Comparison of ENCODE assay signal across 8 mouse cellular contexts in the genomic region with DNA sequence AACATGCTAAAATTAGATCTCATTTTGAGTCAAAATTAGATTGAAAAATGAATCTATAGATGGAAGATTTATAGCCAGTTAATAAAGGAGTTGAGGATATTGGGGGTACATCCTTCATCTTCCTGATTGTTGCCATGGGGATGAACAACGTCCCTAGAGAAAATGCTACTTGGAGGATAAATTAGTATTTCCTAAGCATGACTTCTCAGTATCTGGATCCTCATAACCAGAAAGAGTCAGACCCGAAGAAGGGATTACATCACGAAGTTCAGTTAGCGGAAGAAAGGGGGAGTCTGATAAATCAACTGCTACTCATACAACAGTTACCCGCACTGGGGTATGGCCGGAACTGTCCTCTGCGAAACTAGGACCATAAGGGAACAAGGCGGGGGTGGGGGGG. TPM values are rescaled to one million over a fixed set of nuclear protein-coding genes. Genes with fewer than 3 reads are reported as not detected.
DNase-seq lines count a peak whose midpoint lies in the region; ATAC-seq and TF ChIP-seq lines count a peak whose summit lies in the region.
"Had no signal": no experiment of that assay in that cellular context is flagged by ENCODE, and none has a peak within 500 bp of the region (broad histone marks: within the 10 kb centered on the region; RNA-seq: fewer than 3 reads in every experiment).

No protein-coding gene starts in this region.

- TF ChIP-seq CTCF in G1E (IDR thresholded peaks at IDR 0.05; ENCODE audit: low read depth, low read length) = no peak

- H3K4me1 ChIP-seq in G1E (ENCODE audit: insufficient read depth, low read depth, low read length) = peaks cover 27% of the 10 kb centered on the region
- H3K4me1 ChIP-seq in hindbrain, embryonic 12.5 days = peaks cover 18% of the 10 kb centered on the region
- H3K4me1 ChIP-seq in megakaryocyte, embryonic 14.5 days = peaks cover 29% of the 10 kb centered on the region

- peaks cover 13% of the 10 kb centered on the region for H3K36me3 ChIP-seq in G1E (replicated peaks)
- no peaks in the 10 kb centered on the region for H3K36me3 ChIP-seq in hindbrain, embryonic 12.5 days
- no peaks in the 10 kb centered on the region for H3K36me3 ChIP-seq in megakaryocyte, embryonic 14.5 days (replicated peaks; ENCODE audit: low read length)

- DNase-seq in 416B (ENCODE audit: low read depth) (peak; percentile 83), G1E (ENCODE audit: low spot score) (peak; percentile 21)
- no peak for DNase-seq in left cerebral cortex, postnatal 36 days (ENCODE audit: low spot score in 2 of 2)
- DNase-seq in right cerebral cortex, postnatal 14 days = no peak
- DNase-seq in left cerebral cortex, adult 11 months (ENCODE audit: low spot score) = no peak

- peak overlapping the region; percentile 97 for H3K4me2 ChIP-seq in hindbrain, embryonic 12.5 days (replicated peaks)

- H3K9ac ChIP-seq in hindbrain, embryonic 12.5 days = no peak overlapping the region

- ATAC-seq in G1E (ENCODE audit: extremely low read depth, insufficient number of reproducible peaks, low FRiP score, poor library complexity, severe bottlenecking) = no peak
- ATAC-seq in hindbrain, embryonic 12.5 days (ENCODE audit: low FRiP score) = no peak; the same call in 1 of the 2 replicates

- no peak overlapping the region for H3K27ac ChIP-seq in hindbrain, embryonic 12.5 days

- peak overlapping the region; percentile 92; the same call in 1 of the 2 replicates for H3K4me3 ChIP-seq in G1E (ENCODE audit: low read depth, low read length)
- no peak overlapping the region for H3K4me3 ChIP-seq in hindbrain, embryonic 12.5 days
- H3K4me3 ChIP-seq in megakaryocyte, embryonic 14.5 days (replicated peaks) = peak overlapping the region; percentile 93

- H3K27me3 ChIP-seq in G1E (ENCODE audit: insufficient read depth, low read length) = peaks cover 8% of the 10 kb centered on the region; the same call in 1 of the 2 replicates
- H3K27me3 ChIP-seq in hindbrain, embryonic 12.5 days = no peaks in the 10 kb centered on the region
- peaks cover 4% of the 10 kb centered on the region for H3K27me3 ChIP-seq in megakaryocyte, embryonic 14.5 days (replicated peaks)

- 0 out of 2 replicates have a peak, but pooled peaks cover 4% of the 10 kb centered on the region for H3K9me3 ChIP-seq in G1E (replicated peaks)
- H3K9me3 ChIP-seq in hindbrain, embryonic 12.5 days (replicated peaks) = no peaks in the 10 kb centered on the region
- peaks cover 8% of the 10 kb centered on the region; the same call in 1 of the 2 replicates for H3K9me3 ChIP-seq in megakaryocyte, embryonic 14.5 days

- intact Hi-C loops in left cerebral cortex, postnatal 36 days (cut with DNase I) = no loop called here

- WGBS in hindbrain, embryonic 12.5 days = 58% methylated on average over 8 of the region's 8 CpGs

RNA-seq across cellular contexts. Expression of a gene that starts 0.4 kb away (rescaled TPM):
- total RNA-seq in G1E (2014; fragmentation: Nextera tagmentation) (not detected in 2 replicates), G1E (2017) (0.11 TPM in 1 of 2 replicates, not detected in the other)
- polyA plus RNA-seq in G1E (2012) = not detected in 2 replicates
- polyA plus RNA-seq in hindbrain, embryonic 12.5 days (2016; fragmentation: Nextera tagmentation; extraction: Ambion mirVana) = not detected in 2 replicates
- polyA plus RNA-seq in megakaryocyte, embryonic 14.5 days (2012; ENCODE audit: insufficient read depth, low replicate concordance) = not detected in 2 replicates
- total RNA-seq in left cerebral cortex, postnatal 36 days (2021) = not detected
- total RNA-seq: gastrocnemius, adult 8-10 months had no signal

RNA-seq across cellular contexts. Expression of a gene that starts 0.6 kb away (rescaled TPM):
- total RNA-seq in G1E (2014; fragmentation: Nextera tagmentation) = 26.7 and 30.2 TPM in 2 replicates
- total RNA-seq in G1E (2017) = 5.3 and 6.0 TPM in 2 replicates
- 24.9 and 26.2 TPM in 2 replicates for polyA plus RNA-seq in G1E (2012)
- 24.6 and 26.4 TPM in 2 replicates for polyA plus RNA-seq in hindbrain, embryonic 12.5 days (2016; fragmentation: Nextera tagmentation; extraction: Ambion mirVana)
- 9.9 and 12.4 TPM in 2 replicates for polyA plus RNA-seq in megakaryocyte, embryonic 14.5 days (2012; ENCODE audit: insufficient read depth, low replicate concordance)
- 10 to 100 TPM; 43.2 to 45.2 TPM for total RNA-seq in left cerebral cortex, postnatal 36 days (2021)

RNA-seq across cellular contexts. Expression of a gene that starts 3.2 kb away (rescaled TPM):
- total RNA-seq in G1E (2014; fragmentation: Nextera tagmentation) (2.9 TPM in 1 of 2 replicates, not detected in the other), G1E (2017) (0.33 and 0.41 TPM in 2 replicates)
- polyA plus RNA-seq in G1E (2012) = 0.11 TPM in 1 of 2 replicates, not detected in the other
- 1.8 and 2.4 TPM in 2 replicates for polyA plus RNA-seq in hindbrain, embryonic 12.5 days (2016; fragmentation: Nextera tagmentation; extraction: Ambion mirVana)
- polyA plus RNA-seq in megakaryocyte, embryonic 14.5 days (2012; ENCODE audit: insufficient read depth, low replicate concordance) = 0.20 TPM in 1 of 2 replicates, not detected in the other
- not detected for total RNA-seq in left cerebral cortex, postnatal 36 days (2021)
- total RNA-seq: gastrocnemius, adult 8-10 months had no signal

RNA-seq across cellular contexts. Expression of a gene that starts 58.4 kb away (rescaled TPM):
- 151 and 167 TPM in 2 replicates for total RNA-seq in G1E (2014; fragmentation: Nextera tagmentation)
- 174 and 180 TPM in 2 replicates for total RNA-seq in G1E (2017)
- polyA plus RNA-seq in G1E (2012) = 123 and 154 TPM in 2 replicates
- polyA plus RNA-seq in hindbrain, embryonic 12.5 days (2016; fragmentation: Nextera tagmentation; extraction: Ambion mirVana) = 17.8 and 19.2 TPM in 2 replicates
- polyA plus RNA-seq in megakaryocyte, embryonic 14.5 days (2012; ENCODE audit: insufficient read depth, low replicate concordance) = 350 and 629 TPM in 2 replicates
- total RNA-seq in left cerebral cortex, postnatal 36 days (2021) = 1 to 10 TPM; 6.0 to 7.1 TPM

Comparison
In these comparisons a context has a peak if more than half of its experiments do, and no peak if none do; other contexts are left out.
1. DNase-seq: peak in 416B (single experiment) and G1E (single experiment); none in left cerebral cortex, postnatal 36 days (0 of 2), right cerebral cortex, postnatal 14 days (single experiment) and left cerebral cortex, adult 11 months (single experiment).